Mouse (Mus musculus) limb, embryonic 14.5 days (tissue): ENCODE results near the gene C87436. TPM values are rescaled to one million over a fixed set of nuclear protein-coding genes. Genes with fewer than 3 reads are reported as not detected.

ENCODE experiments used
- ATAC-seq: fragments of 200-750 bp; cut with Nextera tagmentation; 2 replicates; pipeline ENCODE4 v1.8.0; 2017; ENCODE audit warnings: low read depth, moderate number of reproducible peaks, moderate TSS enrichment; ENCODE audit not compliant: low FRiP score
- DNase-seq: peaks from one replicate; pipeline ENCODE4 v3.0.0-alpha.2; 2015; ENCODE audit warnings: low spot score
- H3K27ac ChIP-seq: fragments of 300-500 bp; sonication (generic); replicated peaks from 2 replicates; pipeline ENCODE4 v1.5.1; 2014; ENCODE audit warnings: low read depth, mild to moderate bottlenecking, low read length, moderate library complexity, mixed read lengths
- H3K27me3 ChIP-seq: fragments of 300-500 bp; sonication (generic); 2 replicates; pipeline ENCODE4 v1.6.1; 2014; ENCODE audit warnings: low read length, mixed read lengths; ENCODE audit not compliant: control insufficient read depth, insufficient read depth
- H3K36me3 ChIP-seq: fragments of 300-500 bp; sonication (generic); 2 replicates; pipeline ENCODE4 v1.6.1; 2014; ENCODE audit warnings: mild to moderate bottlenecking, low read length, moderate library complexity, mixed read lengths; ENCODE audit not compliant: control insufficient read depth, insufficient read depth
- H3K4me1 ChIP-seq: fragments of 300-500 bp; sonication (generic); 2 replicates; pipeline ENCODE4 v1.6.1; 2014; ENCODE audit warnings: antibody characterized with exemption, low read length, mixed read lengths; ENCODE audit not compliant: control insufficient read depth, insufficient read depth
- H3K4me2 ChIP-seq: fragments of 300-500 bp; sonication (generic); replicated peaks from 2 replicates; pipeline ENCODE4 v1.6.1; 2014; ENCODE audit warnings: low read depth, mild to moderate bottlenecking, low read length, moderate library complexity; ENCODE audit not compliant: severe bottlenecking
- H3K4me3 ChIP-seq: fragments of 300-500 bp; sonication (generic); replicated peaks from 2 replicates; pipeline ENCODE4 v1.5.1; 2014; ENCODE audit warnings: low read length
- H3K9ac ChIP-seq: fragments of 300-500 bp; sonication (generic); 2 replicates; pipeline ENCODE4 v1.6.1; 2014; ENCODE audit warnings: mild to moderate bottlenecking, low read depth, low read length, moderate library complexity; ENCODE audit not compliant: severe bottlenecking
- H3K9me3 ChIP-seq: fragments of 300-500 bp; sonication (generic); 2 replicates; pipeline ENCODE4 v1.6.1; 2016; ENCODE audit warnings: low read length; ENCODE audit not compliant: control insufficient read depth
- POLR2A ChIP-seq: fragments of 200-500 bp; IDR thresholded peaks from 2 replicates; pipeline ENCODE4 v1.8.0; 2012; ENCODE audit warnings: inconsistent platforms, mild to moderate bottlenecking, moderate library complexity, borderline replicate concordance; ENCODE audit not compliant: insufficient read depth, insufficient read length; ENCODE audit errors: extremely low read depth
- WGBS: fragments of 180-500 bp; shearing (Covaris S2); extraction: QIAGEN DNeasy Blood & Tissue Kit; methylation state at CpG from one replicate; pipeline ENCODE4 v1.1.7; 2014; 5-methylcytosine and 5-hydroxymethylcytosine counted together
- polyA plus RNA-seq, 2 experiments: library from polyadenylated mRNA; depleted of rRNA in 1 of 2; stranded (reverse) in 1 of 2; unstranded in 1 of 2; fragments of >200 nt; fragmentation: Nextera tagmentation in 1 of 2; extraction: Ambion mirVana in 1 of 2; gene quantifications; 2 replicates each; pipeline versions ENCODE4 v1.2.1 to v1.2.3; 2012 to 2014

C87436 gene
- polyA plus RNA-seq, 2 experiments: 19.1 to 20.6 TPM

DNA sequence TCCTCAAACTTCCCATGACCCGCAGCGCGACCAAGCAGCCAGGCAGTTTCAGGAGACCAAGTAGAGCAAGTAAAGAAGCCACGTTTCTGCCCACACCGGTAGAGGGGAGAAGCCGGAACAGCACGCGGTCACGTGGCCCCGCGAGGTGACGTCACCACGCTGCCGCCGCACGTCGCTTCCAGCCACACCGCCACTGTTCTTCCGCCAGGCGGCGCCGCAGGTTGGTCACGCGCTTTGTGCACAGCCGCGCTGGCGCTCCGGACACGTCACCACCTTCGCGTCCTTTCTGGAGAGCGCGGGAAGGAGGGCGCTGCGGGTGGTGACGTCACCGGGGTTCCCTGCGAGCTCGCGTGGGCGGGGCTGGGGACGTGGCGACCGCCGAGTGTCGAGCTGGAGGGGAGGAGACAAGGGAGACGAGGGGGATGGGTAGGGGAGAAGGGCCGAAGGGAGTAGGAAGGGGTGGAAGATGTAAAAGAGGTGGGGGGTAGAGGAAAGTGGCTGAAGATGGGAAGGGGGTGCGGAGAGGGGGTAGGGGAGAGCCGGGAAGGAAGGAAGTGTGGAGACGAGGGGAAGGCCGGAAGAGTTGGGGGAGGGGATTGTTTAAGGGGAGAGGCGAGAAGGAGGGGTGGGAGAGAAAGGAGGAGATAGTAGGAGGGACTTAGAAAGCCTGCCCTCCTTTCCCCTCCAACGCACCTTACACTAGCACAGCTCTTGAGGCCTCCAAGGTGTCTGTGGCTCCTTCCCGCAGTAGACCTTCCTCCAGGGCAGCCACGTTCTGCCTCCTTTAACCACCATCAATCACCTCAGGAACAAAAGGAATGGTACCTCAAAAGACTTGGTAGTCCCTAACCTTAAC lies 34.2 kb downstream of the C87436 start:
- Histone ChIP-seq H3K4me3 (peak overlapping the region; percentile 40), H3K9ac (peak overlapping the region; percentile 60), H3K36me3 (peaks cover 13% of the 10 kb centered on the region; the same call in 1 of the 2 replicates), H3K4me1 (peaks cover 16% of the 10 kb centered on the region), H3K9me3 (no peaks in the 10 kb centered on the region), H3K27me3 (no peaks in the 10 kb centered on the region), H3K27ac (peak overlapping the region; percentile 89), H3K4me2 (peak overlapping the region; percentile 79)
- under 1% methylated on average over 56 of the region's 56 CpGs for WGBS
- DNase-seq (peak; percentile 97), ATAC-seq (peak; percentile 95)
- peak; percentile 73; the same call in 1 of the 2 replicates for TF ChIP-seq POLR2A

GRCm38 (mm10) chr6:86473077-86473476 lies 34.9 kb downstream of the C87436 start:
- peak overlapping the region; percentile 60 for H3K9ac ChIP-seq
- 66% methylated on average over 7 of the region's 7 CpGs for WGBS

GRCm38 (mm10) chr6:86474072-86474471 lies 35.9 kb downstream of the C87436 start:
- WGBS: 92% methylated on average over 5 of the region's 5 CpGs
- no peak for TF ChIP-seq POLR2A

More at GRCm38 (mm10) chr6:86473077-86473476, 34.9 kb downstream of the C87436 start:
- DNase-seq: no peak
- no peak for TF ChIP-seq POLR2A
- no peak for ATAC-seq
- peaks cover 23% of the 10 kb centered on the region for H3K4me1 ChIP-seq
- H3K4me2 ChIP-seq: peak overlapping the region; percentile 79
- H3K27me3 ChIP-seq: no peaks in the 10 kb centered on the region
- peak overlapping the region; percentile 89 for H3K27ac ChIP-seq
- H3K4me3 ChIP-seq: peak overlapping the region; percentile 40
- H3K9me3 ChIP-seq: no peaks in the 10 kb centered on the region
- H3K36me3 ChIP-seq: peaks cover 12% of the 10 kb centered on the region; the same call in 1 of the 2 replicates

DNA sequence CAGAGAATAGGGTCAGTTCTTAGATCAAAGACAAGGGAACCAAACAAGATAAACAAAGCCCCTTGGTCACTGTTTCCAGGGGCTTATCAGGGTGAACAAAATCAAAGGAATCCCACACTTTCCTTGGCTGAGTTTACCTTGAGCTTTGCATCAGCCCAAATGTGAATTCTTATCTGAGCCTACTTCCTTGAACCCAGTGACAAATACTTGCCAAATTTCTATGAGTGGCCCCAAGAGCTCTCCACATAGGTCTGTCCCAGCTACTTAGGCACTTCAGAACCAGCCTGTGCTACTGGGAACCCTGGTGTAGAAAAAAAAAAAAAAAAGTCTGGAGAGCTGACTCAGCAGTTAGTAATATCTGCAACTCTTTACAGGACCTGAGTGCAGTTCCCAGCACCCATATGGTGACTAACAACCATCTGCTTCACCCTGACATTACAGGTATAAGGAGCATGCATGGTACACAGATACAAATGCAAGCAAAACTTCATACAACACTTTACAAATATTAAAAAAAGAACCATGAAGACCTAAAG lies 36.5 kb downstream of the C87436 start:
- TF ChIP-seq POLR2A: no peak
- no peaks in the 10 kb centered on the region for H3K27me3 ChIP-seq
- H3K4me1 ChIP-seq: peaks cover 39% of the 10 kb centered on the region
- H3K27ac ChIP-seq: no peak overlapping the region
- H3K9me3 ChIP-seq: no peaks in the 10 kb centered on the region
- no peak overlapping the region for H3K9ac ChIP-seq
- ATAC-seq (no peak), DNase-seq (no peak)
- no peak overlapping the region for H3K4me2 ChIP-seq
- H3K4me3 ChIP-seq: no peak overlapping the region
- H3K36me3 ChIP-seq: peaks cover 5% of the 10 kb centered on the region; the same call in 1 of the 2 replicates

More at GRCm38 (mm10) chr6:86474072-86474471, 35.9 kb downstream of the C87436 start:
- H3K4me3 ChIP-seq: no peak overlapping the region
- peaks cover 33% of the 10 kb centered on the region for H3K4me1 ChIP-seq
- H3K27me3 ChIP-seq: no peaks in the 10 kb centered on the region
- DNase-seq (no peak), ATAC-seq (no peak)
- no peaks in the 10 kb centered on the region for H3K9me3 ChIP-seq
- no peak overlapping the region for H3K27ac ChIP-seq
- H3K36me3 ChIP-seq: peaks cover 9% of the 10 kb centered on the region; the same call in 1 of the 2 replicates
- no peak overlapping the region for H3K4me2 ChIP-seq
- H3K9ac ChIP-seq: no peak overlapping the region

DNA sequence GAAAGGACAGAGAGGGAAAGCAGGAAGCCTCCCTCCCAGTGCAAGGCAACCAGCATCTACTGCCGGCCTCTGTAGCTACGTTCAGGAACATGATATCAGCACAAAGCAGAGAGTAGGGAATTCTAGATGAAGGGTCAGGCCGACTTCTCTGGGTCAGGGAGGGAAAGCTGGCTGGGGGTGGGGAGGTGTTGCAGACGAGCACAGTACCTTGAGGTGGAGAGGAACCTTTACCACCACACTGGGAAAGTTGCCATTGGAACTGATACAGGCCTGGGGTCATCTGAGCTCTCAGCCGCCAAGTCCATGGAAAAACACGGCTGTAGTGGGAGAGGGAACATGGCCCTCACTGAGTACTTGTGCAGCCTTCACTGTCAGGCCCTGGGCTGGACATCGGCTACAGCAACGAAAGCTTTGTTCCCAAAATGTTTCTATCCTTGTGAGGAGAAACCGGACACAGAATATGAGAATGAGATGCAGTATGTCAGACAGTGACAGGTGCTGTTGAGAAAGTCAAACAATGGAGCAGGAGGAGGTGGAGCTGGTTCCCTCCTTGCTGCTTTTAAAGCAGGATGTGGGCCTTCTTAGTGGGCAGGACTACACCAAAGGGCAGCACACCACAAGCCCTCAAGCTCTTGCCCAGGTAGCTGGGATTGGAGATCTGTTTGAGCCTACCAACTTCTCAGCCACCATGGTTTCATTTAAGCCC lies 37.4 kb downstream of the C87436 start:
- H3K9me3 ChIP-seq: no peaks in the 10 kb centered on the region

More for the DNA sequence above, 37.4 kb downstream of the C87436 start:
- 69% methylated on average over 9 of the region's 9 CpGs for WGBS
- H3K9ac ChIP-seq: no peak overlapping the region
- no peak overlapping the region for H3K27ac ChIP-seq
- no peak overlapping the region for H3K4me3 ChIP-seq
- no peaks in the 10 kb centered on the region for H3K36me3 ChIP-seq
- ATAC-seq (no peak), DNase-seq (no peak)
- H3K4me1 ChIP-seq: peaks cover 48% of the 10 kb centered on the region
- H3K27me3 ChIP-seq: no peaks in the 10 kb centered on the region
- TF ChIP-seq POLR2A: no peak
- no peak overlapping the region for H3K4me2 ChIP-seq
